Mouse (Mus musculus) kidney, postnatal 0 days (tissue): ENCODE measurements around the gene Epas1. TPM values are rescaled to one million over a fixed set of nuclear protein-coding genes. Genes with fewer than 3 reads are reported as not detected.

Source experiments
- ATAC-seq: fragments of 200-750 bp; cut with Nextera tagmentation; replicated peaks from 2 replicates; pipeline ENCODE4 v1.8.0; 2017; ENCODE audit warnings: low read depth, moderate number of reproducible peaks, moderate TSS enrichment, moderate library complexity; ENCODE audit not compliant: low FRiP score
- DNase-seq: peaks from one replicate; pipeline ENCODE4 v3.0.0-alpha.2; 2016; ENCODE audit warnings: low spot score
- H3K27ac ChIP-seq: fragments of 300-500 bp; sonication (generic); 2 replicates; pipeline ENCODE4 v1.5.1; 2014; ENCODE audit warnings: mild to moderate bottlenecking
- H3K27me3 ChIP-seq: fragments of 300-500 bp; sonication (generic); 2 replicates; pipeline ENCODE4 v1.6.1; 2014; ENCODE audit warnings: low read length, mixed read lengths; ENCODE audit not compliant: insufficient read depth
- H3K36me3 ChIP-seq: fragments of 300-500 bp; sonication (generic); 2 replicates; pipeline ENCODE4 v1.6.1; 2014; ENCODE audit warnings: low read length, mixed read lengths; ENCODE audit not compliant: insufficient read depth
- H3K4me1 ChIP-seq: fragments of 300-500 bp; sonication (generic); replicated peaks from 2 replicates; pipeline ENCODE4 v1.6.1; 2014; ENCODE audit warnings: antibody characterized with exemption, low read length, mixed read lengths; ENCODE audit not compliant: insufficient read depth
- H3K4me2 ChIP-seq: fragments of 300-500 bp; sonication (generic); 2 replicates; pipeline ENCODE4 v1.6.1; 2014; ENCODE audit warnings: mild to moderate bottlenecking, low read length, moderate library complexity, mixed read lengths
- H3K4me3 ChIP-seq: fragments of 300-500 bp; sonication (generic); replicated peaks from 2 replicates; pipeline ENCODE4 v1.5.1; 2014; ENCODE audit warnings: low read depth, low read length
- H3K9ac ChIP-seq: fragments of 300-500 bp; sonication (generic); 2 replicates; pipeline ENCODE4 v1.6.1; 2014; ENCODE audit warnings: low read depth, low read length
- H3K9me3 ChIP-seq: fragments of 300-500 bp; sonication (generic); replicated peaks from 2 replicates; pipeline ENCODE4 v1.6.1; 2016; ENCODE audit warnings: low read length, inconsistent platforms, mixed read lengths
- CTCF ChIP-seq: IDR thresholded peaks from 2 replicates; pipeline ENCODE4 v1.5.1; 2016; ENCODE audit warnings: antibody characterized with exemption, low read depth, mild to moderate bottlenecking, moderate library complexity
- WGBS: fragments of 180-500 bp; shearing (Covaris S2); extraction: QIAGEN DNeasy Blood & Tissue Kit; methylation state at CpG from one replicate; pipeline ENCODE4 v1.1.7; 2014; 5-methylcytosine and 5-hydroxymethylcytosine counted together
- polyA plus RNA-seq: library from polyadenylated mRNA; unstranded; fragments of >200 nt; fragmentation: Nextera tagmentation; extraction: Ambion mirVana; gene quantifications from 2 replicates; pipeline ENCODE4 v1.2.1, GENCODE M21; 2015

The Epas1 gene
- polyA plus RNA-seq, 1 experiment from 2014 or later: 14.3 TPM

- no peak for DNase-seq
- Histone ChIP-seq H3K9me3 (no peaks in the 10 kb centered on the region), H3K36me3 (0 out of 2 replicates have a peak, but pooled peaks cover 2% of the 10 kb centered on the region), H3K4me1 (0 out of 2 replicates have a peak, but pooled peaks cover 13% of the 10 kb centered on the region), H3K27ac (no peak overlapping the region), H3K27me3 (no peaks in the 10 kb centered on the region), H3K9ac (no peak overlapping the region), H3K4me3 (no peak overlapping the region), H3K4me2 (no peak overlapping the region)
- WGBS: 50% methylated on average over 5 of the region's 5 CpGs
- ATAC-seq: no peak
- TF ChIP-seq CTCF: no peak
Observed at GRCm38 (mm10) chr17:86770848-86771247, 17.3 kb downstream of the Epas1 start.

DNA sequence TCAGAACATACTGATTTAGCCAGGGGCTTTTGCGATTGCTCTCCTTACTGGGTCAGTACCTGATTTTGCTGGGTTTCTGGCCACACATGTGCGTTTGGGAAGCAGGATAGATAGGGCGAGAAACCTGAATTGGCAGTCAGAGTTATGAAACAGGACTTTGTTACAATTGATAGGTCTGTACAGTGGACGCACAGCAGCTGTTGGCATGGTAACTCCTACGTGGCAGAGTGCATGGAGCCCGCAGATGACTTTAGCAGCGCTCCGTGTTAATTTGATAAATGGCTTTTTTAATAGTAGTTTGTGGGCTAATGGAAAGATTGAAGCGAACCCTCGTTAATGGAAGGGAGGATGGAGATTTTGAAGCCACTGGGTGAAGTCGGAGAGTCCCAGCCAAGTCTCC is 18.5 kb downstream of the Epas1 start:
- no peak overlapping the region for H3K9ac ChIP-seq
- H3K4me3 ChIP-seq: no peak overlapping the region
- DNase-seq (no peak), ATAC-seq (no peak)
- no peaks in the 10 kb centered on the region for H3K9me3 ChIP-seq
- H3K4me1 ChIP-seq: 0 out of 2 replicates have a peak, but pooled peaks cover 13% of the 10 kb centered on the region
- no peaks in the 10 kb centered on the region for H3K36me3 ChIP-seq
- no peak overlapping the region for H3K27ac ChIP-seq
- no peak for TF ChIP-seq CTCF
- no peak overlapping the region for H3K4me2 ChIP-seq
- no peaks in the 10 kb centered on the region for H3K27me3 ChIP-seq
- WGBS: 45% methylated on average over 11 of the region's 11 CpGs

- Histone ChIP-seq H3K27ac (no peak overlapping the region), H3K9ac (no peak overlapping the region), H3K4me2 (no peak overlapping the region), H3K9me3 (no peaks in the 10 kb centered on the region), H3K4me3 (no peak overlapping the region), H3K36me3 (no peaks in the 10 kb centered on the region), H3K4me1 (0 out of 2 replicates have a peak, but pooled peaks cover 13% of the 10 kb centered on the region), H3K27me3 (no peaks in the 10 kb centered on the region)
- DNase-seq (no peak), ATAC-seq (no peak)
- TF ChIP-seq CTCF: no peak
- WGBS: 90% methylated on average over 15 of the region's 15 CpGs
Observed at GRCm38 (mm10) chr17:86772929-86773588, 19.6 kb downstream of the Epas1 start.

- DNase-seq (no peak), ATAC-seq (no peak)
- no peaks in the 10 kb centered on the region for H3K9me3 ChIP-seq
- H3K27me3 ChIP-seq: no peaks in the 10 kb centered on the region
- no peak overlapping the region for H3K27ac ChIP-seq
- H3K36me3 ChIP-seq: no peaks in the 10 kb centered on the region
- H3K9ac ChIP-seq: no peak overlapping the region
- H3K4me3 ChIP-seq: no peak overlapping the region
- no peaks in the 10 kb centered on the region for H3K4me1 ChIP-seq
- 78% methylated on average over 12 of the region's 12 CpGs for whole genome bisulfite sequencing
- H3K4me2 ChIP-seq: no peak overlapping the region
- TF ChIP-seq CTCF: no peak
Observed at GRCm38 (mm10) chr17:86776538-86776937, 23.0 kb downstream of the Epas1 start.

GRCm38 (mm10) chr17:86778147-86778546 is 24.6 kb downstream of the Epas1 start:
- WGBS: 94% methylated on average over 6 of the region's 6 CpGs
- DNase-seq (no peak), ATAC-seq (no peak)
- TF ChIP-seq CTCF: no peak; the same call in 1 of the 2 replicates
- Histone ChIP-seq H3K4me2 (no peak overlapping the region), H3K27me3 (no peaks in the 10 kb centered on the region), H3K9me3 (no peaks in the 10 kb centered on the region), H3K9ac (no peak overlapping the region), H3K4me1 (no peaks in the 10 kb centered on the region; the same call in 1 of the 2 replicates), H3K27ac (no peak overlapping the region), H3K4me3 (no peak overlapping the region), H3K36me3 (no peaks in the 10 kb centered on the region)

DNA sequence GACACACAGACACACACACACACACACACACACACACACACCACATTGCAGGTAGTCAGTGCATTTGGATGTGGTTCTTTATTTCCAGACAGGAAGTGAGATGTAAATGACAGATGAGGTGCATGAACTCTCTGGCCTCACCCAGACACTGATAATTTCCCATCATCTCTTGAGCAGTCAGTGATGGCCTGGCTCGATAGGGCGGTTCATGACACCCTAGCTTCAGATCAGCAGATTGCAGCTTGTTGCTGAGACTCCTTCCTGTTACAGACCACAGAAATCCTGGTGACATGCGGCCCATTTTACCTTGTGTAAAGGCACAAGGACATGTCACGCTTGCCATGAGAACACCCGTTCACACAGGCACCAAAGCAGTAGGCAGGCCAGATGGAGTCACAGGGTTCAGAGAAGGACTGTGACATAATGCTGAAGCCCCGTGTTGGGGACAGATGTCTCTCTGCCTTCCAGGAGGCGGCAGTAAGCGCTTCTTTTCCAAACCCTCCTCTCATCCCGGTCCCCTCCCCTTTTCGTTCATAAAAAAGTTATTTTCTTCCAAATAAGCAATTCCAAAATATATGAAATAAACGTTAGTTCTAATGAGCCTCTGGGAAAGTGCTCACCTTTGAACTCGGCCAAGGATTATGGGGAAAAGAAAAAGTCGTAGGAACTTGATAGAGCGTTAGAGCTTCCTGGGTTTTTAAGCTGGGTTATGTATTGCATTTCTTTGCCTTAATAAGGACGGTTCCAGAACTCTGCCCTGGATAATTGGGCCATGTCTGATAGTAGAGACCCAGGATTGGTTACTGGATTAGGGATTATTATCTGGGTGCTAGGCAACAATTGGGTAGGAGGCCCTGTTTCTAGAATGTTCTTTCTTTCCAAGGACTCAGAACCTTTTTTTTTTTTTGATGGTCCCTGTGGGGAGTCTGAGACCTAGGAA is 26.0 kb downstream of the Epas1 start:
- no peak overlapping the region for H3K4me2 ChIP-seq
- no peaks in the 10 kb centered on the region for H3K27me3 ChIP-seq
- H3K9ac ChIP-seq: no peak overlapping the region
- H3K4me3 ChIP-seq: no peak overlapping the region
- H3K36me3 ChIP-seq: no peaks in the 10 kb centered on the region
- no peaks in the 10 kb centered on the region for H3K9me3 ChIP-seq
- H3K27ac ChIP-seq: no peak overlapping the region
- no peak for DNase-seq
- ATAC-seq: 0 out of 2 replicates have a peak, but pooled peaks have one; percentile 29
- 60% methylated on average over 15 of the region's 15 CpGs for WGBS
- H3K4me1 ChIP-seq: peaks cover 6% of the 10 kb centered on the region
- TF ChIP-seq CTCF: no peak; the same call in 1 of the 2 replicates
